Mouse (Mus musculus) neutrophil, adult 83 days (primary cell): ENCODE results near the gene Plagl2. TPM values are rescaled to one million over a fixed set of nuclear protein-coding genes. Genes with fewer than 3 reads are reported as not detected.

Experiments
- total RNA-seq, 2 experiments: library from RNA; stranded (reverse); gene quantifications; one replicate each; pipeline ENCODE4 v1.2.4; 2023

The Plagl2 gene
- 10 to 100 TPM; 32.9 to 34.9 TPM for total RNA-seq

GRCm38 (mm10) chr2:153241250-153242014, at the start of gene Plagl2, which contains the start of gene Pofut1:
Gene Plagl2, minus strand, starts transcription at chr2:153241426.
Gene Pofut1, plus strand, starts transcription at chr2:153241533.

DNA sequence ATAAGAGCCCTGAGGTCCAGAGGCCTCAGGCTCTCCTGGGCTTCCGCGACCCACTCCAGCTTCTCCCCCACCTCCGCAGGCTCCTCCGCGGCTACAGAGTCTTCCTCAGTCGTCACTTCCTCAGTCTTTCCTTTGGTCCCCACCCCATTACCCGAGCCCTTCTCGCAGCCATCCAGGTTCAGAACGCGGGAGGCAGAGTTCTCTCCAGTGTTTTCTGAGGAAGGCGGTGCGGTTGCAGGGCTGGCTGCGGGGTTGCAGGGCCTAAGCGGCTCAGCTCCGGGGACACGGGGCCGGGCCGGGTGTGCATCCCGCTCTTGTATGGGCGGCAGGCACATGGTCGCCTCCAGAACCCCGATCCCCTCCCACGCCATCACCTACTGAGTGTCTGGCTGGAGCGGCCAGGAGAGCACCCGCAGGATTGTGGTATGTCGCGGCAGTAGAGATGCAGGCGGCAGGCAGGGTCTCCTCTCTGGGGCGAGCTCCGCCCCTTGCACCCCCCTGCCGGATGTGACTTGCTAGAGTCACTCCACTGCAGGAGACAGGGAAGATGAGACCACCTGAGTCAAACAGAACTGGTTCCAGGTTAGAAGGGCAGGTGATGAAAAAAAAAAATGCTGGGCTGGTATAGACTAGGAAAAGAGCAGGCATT, 16.2 kb downstream of the Plagl2 start, which contains the start of gene Tspyl3:
Gene Tspyl3, minus strand, starts transcription at position 496 of the 649 bp plus-strand sequence.

Other genes starting within 250 kb of the Plagl2 start
- 10 to 100 TPM; 14.9 to 16.5 TPM for gene Pdrg1, start 226.0 kb downstream of the Plagl2 start, total RNA-seq
- gene Xkr7, start 209.6 kb downstream of the Plagl2 start, total RNA-seq, result not detected
- 1 to 10 TPM; 1.3 to 1.4 TPM for gene Ccm2l, start 175.5 kb downstream of the Plagl2 start, total RNA-seq
- 100 to 1,000 TPM; 205 to 228 TPM for gene Hck, start 133.0 kb downstream of the Plagl2 start, total RNA-seq
- 10 to 100 TPM; 78.1 to 88.5 TPM for gene Tm9sf4, start 80.1 kb downstream of the Plagl2 start, total RNA-seq
- gene Tspyl3, start 16.0 kb downstream of the Plagl2 start, total RNA-seq, result 1 to 10 TPM; 5.0 to 5.7 TPM
- gene Pofut1, start 107 bp upstream of the Plagl2 start, total RNA-seq, result 10 to 100 TPM; 20.7 to 21.7 TPM
- 10 to 100 TPM; 31.3 to 35.4 TPM for gene Kif3b, start 50.0 kb upstream of the Plagl2 start, total RNA-seq
- gene Asxl1, start 104.4 kb upstream of the Plagl2 start, total RNA-seq, result 10 to 100 TPM; 78.3 to 86.8 TPM